Mouse (Mus musculus): ENCODE measurements at regions not wholly inside any gene's neighbourhood (a gene's known extent, or its start where the extent isn't known, plus 50 kb on each side); places are given as distances from the start of the nearest gene placed in this dataset.

DNA sequence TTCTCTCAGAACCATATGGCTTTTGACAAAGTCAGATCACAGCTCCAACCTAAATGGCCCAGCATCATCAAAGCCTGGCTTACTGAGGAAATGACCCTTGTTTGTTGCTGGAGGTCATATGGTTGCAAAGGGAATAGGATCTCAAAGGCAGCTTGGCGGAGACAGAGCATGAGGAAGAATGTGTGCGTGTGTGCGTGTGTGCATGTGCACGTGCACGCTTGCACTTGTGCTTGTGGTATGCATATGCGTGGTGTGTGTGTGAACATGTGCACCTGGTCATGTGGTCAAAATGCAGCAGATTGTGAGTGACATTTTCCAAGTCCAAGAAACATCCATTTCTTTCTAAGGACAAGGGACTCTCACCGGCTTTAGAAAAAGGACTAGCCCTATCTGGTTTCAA is 216.9 kb downstream of the Dact1 start:
- DNase-seq (ENCODE audit: low read depth, low spot score): no peak

DNA sequence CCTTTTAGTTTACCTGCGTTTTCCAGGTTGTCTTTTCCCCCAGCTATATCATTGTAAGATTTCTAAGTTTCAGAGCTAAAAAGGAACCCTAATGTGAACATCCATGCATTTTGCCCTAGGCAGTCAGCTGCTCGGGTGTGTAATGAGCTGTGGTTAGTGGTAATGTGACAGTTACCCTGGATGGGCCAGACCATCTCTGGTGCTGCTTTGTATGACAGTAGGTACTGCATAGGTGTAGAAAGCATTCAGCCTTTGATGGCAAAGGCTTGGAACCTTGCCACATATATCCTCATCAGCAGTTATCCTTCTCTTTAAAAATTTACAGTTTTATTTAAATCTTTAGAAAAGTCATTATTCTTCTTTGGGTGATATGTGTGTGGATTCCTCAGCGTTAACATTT is 222.5 kb downstream of the Dact1 start:
- no peak for DNase-seq (ENCODE audit: low read depth, low spot score)

DNA sequence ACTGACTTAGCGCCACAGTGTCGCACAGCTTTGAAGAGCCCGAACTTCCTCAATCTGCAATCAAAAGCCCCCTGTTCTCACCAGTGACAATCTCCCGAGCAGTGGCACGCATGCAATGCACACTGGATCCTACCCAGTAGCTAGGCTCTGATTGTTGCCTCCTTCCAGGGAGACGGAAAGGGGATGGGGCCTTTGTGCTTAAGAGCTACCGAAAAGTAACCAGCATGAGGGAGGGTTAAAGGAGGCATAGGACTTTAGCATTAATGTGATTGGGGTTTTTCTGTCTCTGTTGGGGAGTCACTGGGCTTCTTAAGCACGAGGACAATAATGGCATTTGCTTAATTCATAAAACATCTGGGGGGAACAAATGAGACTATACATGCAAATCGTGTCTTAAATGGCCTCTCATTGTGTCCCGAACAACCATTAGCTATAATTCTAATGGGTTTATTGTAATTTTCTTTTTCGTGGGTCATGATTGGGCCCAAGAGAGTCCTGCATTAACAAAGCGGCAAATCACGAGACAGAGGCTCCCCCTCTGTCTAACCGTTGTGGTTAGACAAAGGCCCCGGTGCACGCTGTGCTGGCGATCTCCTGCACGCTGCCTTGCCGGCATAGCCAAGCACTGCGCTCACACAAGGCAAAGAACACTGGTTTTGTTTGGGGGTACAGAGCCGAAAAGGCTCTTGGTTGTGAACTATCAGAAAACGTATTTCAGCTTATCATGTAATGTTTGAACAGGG is 223.2 kb downstream of the Dact1 start:
- DNase-seq (ENCODE audit: low read depth, low spot score): no peak

DNA sequence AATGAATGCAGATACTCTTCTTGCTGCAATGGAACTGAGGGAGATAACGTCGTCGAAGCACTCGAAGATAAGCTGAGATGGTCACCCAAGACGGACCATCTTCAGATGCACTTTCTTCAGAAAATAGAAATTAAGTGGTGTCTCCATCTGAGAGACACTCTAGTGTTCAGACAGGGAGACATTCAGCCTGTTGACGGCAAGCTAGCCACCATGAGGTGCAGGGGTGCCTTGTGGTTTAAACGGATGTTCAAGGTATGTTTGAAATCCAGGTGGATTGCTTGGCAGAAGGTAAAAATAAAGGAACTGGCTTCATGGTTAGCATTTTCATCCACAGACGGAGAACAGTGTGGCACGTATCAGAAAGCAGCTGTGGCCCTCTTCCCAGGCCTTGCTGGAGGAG is 224.0 kb downstream of the Dact1 start:
- DNase-seq (ENCODE audit: low read depth, low spot score): no peak

DNA sequence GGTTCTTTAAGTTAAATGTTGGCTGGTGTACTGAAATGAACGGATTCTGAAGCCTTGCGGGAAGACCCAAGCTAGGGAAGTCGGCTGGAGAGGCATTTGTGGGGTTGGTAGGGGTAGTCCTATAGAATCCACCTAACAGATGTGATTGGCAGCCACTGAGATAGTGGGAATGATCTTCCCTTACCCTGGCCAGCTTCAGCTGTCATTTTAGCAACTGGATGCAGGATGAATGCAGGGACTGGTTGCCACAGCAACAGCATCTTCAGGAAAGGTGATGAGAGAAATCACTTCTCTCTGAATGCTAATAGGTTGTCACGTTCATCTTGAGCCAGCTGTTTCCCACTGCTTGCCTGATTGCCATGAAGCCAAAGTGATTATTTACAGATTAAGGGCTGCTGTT is 224.5 kb downstream of the Dact1 start:
- no peak for DNase-seq (ENCODE audit: low read depth, low spot score)

DNA sequence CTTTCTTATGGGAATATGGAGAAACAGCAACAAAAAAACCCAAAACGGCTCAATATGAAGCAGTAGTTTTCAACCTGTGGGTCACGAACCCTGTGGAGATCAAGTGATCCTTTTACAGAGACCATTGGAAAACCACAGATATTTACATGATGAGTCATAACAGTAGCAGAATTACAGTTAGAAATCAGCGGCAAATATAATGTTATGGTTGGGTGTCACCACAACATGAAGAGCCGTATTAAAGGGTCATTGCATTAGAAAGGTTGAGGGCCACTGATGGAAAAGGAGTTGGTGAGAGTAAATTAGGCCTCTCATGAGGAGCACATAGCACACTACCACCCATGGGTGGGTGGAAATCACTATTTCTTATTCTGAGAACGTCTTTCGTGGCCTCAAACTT is 225.6 kb downstream of the Dact1 start:
- DNase-seq (ENCODE audit: low read depth, low spot score): peak; percentile 54

DNA sequence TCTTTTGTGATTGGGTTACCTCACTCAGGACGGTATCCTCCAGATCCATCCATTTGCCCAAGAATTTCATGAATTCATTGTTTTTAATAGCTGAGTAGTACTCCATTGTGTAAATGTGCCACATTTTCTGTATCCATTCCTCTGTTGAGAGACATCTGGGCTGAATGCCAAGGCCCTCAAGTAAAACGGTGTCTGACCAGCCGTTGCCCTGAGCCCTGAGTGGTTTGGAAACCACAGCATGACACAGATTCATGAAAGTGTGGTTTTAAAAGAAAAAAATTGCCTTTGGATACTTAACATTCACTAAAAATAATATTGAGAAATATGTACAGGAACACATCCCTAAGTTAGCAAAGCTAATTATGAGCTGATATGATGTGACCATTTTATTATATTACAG is 226.1 kb downstream of the Dact1 start:
- peak; percentile 81 for DNase-seq (ENCODE audit: low read depth, low spot score)

DNA sequence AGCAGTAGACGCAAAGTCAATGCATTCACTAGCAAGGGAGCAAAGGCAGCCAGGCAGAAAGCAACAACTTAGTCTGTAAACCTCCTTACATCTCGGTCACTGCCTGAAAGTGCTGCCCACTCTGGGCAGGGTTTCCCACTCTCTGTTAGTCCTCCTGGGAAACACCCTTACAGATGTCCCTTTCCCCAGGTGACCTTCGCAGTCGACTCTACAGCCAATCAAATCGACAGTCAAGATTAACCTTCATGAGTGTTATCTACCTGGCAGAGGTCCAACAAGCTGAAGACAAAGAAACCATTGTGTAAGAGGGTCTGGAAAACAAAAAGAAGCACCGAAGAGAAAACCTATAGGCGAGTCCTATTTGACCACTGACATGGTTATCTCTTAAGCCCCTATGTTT is 229.0 kb downstream of the Dact1 start:
- DNase-seq (ENCODE audit: low read depth, low spot score): no peak

DNA sequence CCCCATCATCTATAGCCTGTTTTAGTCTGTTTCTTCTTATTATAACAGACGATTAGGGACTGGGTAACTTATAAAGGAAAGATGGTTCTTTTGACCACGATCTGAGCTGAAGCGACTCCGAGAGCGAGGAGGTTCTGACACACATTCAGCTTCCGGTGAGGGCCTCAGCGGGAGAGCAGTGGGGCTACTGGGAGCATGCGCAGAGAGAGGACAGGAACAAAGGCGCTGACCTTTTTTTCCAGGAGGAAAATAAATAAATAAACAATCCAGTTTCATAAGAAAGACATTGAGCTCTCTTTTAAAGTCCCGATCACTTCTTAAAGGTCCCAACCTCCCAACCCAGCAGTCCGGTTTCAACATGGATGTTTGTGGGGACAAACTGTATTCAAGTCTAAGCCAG is 230.6 kb downstream of the Dact1 start:
- no peak for DNase-seq (ENCODE audit: low read depth, low spot score)

DNA sequence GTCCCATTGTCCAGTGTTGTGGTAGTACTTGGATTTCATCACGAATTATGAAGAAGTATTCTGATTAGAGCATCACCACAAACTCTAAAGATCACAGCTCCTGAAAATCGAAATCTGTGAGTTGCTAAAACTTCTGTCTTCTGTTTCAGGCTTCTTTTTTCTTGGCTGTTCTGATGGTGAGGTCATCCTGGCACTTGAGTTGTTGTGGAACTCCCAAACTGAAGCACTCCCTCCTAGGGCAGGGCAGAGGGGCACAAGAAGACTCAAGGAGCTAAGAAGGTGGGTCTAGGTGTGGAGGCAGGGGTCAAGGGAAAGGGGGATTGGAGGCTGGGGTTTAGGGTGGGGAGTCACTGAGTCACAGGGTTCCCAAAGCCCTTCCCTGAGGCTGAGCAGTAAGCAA is 232.3 kb downstream of the Dact1 start:
- DNase-seq (ENCODE audit: low read depth, low spot score): no peak

DNA sequence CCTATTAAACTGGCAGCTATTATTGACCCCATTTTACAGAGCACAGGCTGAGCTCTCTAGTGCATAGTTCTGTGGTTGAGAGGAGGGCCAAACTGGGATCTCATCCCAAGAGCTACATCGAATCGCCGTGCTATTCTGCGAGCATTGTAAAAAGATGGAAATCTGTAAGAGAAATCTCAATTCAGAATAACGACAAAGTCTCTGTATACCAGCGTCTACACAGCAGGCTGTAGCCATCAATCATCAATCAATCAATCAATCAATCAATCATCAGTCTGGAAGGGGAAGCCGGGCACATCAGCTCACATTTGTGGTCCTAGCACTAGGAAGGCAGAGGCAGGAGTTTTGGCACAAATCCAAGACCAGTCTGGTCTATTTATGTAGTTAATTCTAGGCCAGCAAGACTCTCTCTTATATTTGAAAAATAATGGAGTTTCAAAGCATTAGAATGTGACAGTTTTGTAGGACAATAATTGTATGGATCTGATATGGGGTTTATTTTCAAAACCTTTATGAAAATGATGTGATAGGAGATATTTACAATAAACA is 234.0 kb downstream of the Dact1 start:
- DNase-seq (ENCODE audit: low read depth, low spot score): peak; percentile 24

DNA sequence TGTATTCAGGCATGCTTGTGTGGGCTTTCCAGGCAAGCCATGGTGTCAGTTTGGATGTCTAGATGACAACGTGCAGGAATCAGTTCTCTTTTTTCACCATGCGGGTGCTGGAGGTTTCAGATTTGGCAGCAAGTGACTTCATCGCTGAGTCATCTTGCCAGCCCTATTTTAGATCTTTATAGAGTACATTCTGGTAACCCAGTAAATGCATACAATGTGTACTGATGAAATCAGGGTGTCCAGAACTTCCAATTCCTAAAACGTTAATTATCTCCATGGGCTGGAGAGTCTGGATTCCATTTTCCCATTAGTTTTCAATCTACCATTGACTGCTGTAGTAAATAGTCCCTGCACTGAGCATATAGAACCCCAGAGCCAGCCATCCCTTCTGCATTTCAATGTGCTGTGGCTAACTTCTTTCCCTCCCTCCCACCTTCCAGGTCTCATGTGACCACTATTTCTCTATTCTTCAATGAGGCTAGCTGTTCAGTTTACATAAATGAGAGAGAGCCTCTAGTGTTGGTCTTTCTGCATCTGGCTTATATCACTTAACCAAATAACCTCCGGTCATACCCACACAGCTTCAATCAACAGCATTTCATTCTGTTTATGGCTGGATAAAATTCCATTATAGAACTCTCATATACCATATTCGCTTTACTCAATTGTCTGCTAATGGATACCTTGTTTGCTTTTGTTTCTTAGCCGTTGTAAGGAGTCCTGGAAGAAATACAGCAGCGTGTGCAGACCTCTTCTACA is 234.9 kb downstream of the Dact1 start:
- DNase-seq (ENCODE audit: low read depth, low spot score): peak; percentile 56

DNA sequence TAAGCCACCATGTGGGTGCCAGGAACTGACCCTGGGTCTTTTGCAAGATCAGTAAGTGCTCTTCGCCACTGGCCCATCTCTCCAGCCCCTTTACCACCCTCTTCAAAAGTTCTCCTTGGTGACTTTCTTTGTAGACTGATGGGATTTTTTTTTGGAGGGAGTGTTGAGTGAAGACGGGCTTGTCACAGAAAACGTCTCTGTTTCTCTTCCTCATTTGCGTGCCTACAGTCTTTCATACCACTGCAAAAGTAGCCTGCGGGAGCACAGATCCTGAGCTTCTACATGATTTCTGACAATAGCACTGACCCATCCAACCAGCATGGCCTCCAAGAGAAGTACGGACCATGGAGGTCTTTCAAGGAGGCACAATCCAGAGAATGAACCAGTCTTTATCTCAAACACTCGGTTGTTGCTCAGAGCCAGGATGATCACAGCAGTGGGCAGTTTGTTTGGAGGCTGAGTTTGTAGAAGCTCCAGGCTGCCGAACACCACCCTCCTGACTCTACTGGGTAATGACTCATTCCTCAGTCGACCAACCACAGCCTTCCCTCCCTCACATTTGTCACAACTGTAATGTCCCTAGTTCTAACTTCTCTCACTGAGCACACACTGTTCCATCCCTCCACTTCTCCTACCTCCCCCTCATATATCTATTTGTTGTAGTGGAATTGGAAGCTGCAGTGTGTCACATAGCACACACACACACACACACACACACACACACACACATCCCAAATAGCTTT is 237.0 kb downstream of the Dact1 start:
- DNase-seq (ENCODE audit: low read depth, low spot score): no peak

DNA sequence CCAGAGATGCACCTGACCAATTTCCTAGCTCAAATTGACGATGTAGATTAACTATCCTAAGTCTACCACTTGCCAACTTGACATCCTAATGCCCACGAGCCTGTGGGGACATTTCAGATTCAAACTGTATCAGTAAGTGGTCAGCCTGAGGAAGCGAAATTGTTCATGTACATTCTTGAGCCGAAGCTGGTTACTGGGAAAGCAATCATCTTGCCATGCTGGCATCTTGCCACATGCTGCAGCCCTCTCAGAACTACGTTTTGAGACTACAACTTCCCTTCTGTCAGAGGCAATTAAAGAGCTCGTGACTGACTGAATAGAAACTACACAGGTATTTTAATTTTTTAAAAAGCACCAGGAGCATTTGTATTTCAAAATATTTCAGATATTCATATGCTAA is 239.7 kb downstream of the Dact1 start:
- DNase-seq (ENCODE audit: low read depth, low spot score): no peak

DNA sequence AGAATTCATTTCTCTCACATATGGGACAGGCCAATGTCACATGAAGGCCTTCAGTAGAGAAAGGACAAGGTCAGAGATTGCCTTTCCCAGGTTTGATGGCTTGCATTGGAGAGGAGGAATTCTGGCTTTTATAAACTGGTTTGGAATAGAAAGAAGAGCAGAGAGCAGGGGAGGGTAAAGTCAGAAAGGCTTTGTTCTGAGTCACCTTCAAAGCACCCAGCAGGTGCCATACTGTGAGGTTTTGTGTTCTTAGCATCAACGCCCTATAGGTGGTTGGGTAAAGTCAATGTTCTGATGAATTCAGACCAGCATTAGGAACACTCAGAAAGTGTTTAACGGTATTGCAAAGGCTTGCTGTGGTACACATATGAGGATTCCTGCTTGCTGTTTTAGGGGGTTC is 244.5 kb downstream of the Dact1 start:
- no peak for DNase-seq (ENCODE audit: low read depth, low spot score)

DNA sequence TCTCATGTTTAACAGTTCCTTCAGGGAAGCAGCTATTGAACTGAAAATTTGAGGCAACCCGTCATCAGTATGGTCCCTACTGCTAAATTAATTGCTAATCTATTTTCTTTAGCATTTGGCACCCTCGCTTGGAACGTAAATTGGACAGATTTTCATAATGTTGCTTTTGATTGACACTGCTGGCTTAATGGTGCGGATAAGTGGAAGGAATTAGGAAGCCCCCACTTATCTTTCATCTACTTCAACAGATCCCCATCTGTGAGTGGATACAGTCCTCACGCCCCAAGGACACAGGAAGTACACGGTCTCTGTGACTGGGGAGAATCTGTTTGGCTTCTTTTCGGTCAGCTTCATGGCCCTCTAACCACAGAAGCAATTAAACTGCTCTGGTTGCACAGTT is 251.6 kb downstream of the Dact1 start:
- no peak for DNase-seq (ENCODE audit: low read depth, low spot score)

DNA sequence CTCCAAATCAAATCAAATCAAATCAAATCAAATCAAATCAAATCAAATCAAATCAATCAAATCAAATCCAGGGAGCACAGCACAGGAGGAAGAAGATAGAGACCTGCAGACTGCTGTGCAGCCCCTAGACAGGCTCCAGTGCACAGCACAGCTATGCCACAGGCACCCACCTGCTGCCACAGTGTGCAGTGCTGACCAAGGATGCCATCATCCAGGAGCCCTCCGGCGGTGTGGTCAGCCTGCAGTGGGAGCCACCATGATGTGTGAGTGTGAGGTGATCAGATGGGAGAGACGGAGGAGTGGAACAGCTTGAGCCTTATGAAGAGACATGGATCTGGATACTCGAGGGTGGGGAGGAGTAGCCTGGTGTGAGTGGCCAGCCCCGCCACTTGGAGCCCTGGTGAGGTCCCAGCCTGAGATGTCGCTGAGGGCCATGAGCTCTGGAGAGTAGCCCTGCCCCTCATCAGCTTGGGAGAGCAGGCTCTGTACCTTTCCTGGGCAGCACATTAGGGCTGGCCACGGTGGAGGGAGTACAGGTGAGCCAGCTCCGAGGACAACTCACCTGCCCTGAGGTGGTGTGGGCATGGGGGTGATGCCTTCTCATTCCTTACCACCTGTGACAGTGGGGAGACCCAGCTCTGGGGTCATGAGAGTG is 252.4 kb downstream of the Dact1 start:
- no peak for DNase-seq (ENCODE audit: low read depth, low spot score)

DNA sequence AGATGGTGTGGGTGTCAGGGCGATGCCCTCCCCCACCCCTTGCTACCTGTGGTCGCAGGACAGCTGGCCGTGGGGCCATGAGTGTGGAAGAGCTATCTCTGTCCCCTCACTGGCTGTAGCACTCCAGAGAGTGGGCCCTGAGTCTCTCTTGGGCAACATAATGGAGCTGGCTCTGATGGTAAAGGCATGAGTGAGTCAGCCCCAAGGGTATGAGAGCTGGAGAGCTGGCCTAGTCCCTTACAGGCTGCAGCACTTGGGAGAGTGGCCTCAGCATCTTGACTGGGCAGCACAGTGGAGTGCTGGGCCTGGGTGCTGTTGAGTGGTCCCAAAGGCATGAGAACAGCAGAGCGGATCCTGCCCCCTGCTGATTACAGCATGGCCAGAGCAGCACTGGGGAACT is 253.5 kb downstream of the Dact1 start:
- peak; percentile 16 for DNase-seq (ENCODE audit: low read depth, low spot score)

DNA sequence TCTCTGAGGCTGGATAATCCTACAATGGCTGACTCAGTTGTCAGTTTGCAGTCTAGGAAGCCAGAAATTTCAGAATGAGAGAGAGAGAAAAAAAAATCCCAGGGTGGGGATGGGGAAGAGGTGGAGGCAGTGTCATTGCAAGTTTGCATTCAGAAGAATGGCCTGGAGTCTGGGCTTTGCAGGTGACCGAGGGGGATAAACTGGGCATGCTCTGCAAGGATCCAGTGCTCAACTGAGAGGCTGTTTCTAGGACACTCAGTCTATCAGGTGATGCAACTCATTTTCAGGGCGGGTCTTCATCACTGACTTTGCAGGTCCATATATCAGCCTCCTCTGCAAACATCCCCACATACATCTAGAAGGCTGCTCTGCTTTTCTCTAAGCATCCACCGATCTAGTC is 256.7 kb downstream of the Dact1 start:
- DNase-seq (ENCODE audit: low read depth, low spot score): peak; percentile 23

DNA sequence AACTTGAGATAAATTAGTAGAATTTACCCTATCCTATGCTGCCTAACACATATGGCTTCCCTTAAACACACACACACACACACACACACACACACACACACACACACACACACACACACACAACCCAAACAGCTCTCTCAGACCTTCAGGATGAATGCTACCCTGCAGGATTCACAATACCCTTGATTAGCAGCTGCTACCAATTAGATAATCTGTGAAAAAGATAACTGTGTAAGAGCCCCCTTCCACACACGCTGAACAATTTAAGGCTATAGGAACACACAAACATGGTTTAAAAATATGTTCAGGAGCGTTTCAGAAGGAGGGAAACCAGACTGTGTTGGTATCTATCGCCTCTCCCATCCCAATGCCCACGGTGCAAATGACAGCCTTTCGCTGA is 258.6 kb downstream of the Dact1 start:
- DNase-seq (ENCODE audit: low read depth, low spot score): no peak

DNA sequence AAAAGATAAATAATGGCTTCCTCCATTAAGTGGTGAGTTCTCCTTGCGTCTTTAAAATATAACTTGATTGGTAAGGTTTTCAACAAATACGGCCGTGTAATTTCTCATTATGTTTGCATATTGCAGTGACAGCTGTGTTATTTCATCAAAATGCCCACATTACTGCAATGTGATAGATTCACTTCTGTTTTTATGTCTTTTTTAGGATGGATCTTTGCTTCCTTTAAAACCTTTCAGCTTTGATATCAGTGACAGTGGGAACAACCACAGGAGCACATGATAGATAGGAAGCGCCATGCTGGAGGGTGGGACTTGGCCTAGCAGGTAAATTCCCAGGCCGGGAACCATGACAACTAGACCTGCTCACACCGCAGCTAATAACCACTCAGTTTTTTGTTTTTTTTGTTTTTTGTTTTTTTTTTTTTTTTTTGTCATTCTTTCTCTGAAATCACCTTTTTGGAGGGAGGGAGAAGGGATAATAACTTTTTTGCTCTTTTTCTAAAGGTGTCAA is 259.3 kb downstream of the Dact1 start:
- DNase-seq (ENCODE audit: low read depth, low spot score): no peak

DNA sequence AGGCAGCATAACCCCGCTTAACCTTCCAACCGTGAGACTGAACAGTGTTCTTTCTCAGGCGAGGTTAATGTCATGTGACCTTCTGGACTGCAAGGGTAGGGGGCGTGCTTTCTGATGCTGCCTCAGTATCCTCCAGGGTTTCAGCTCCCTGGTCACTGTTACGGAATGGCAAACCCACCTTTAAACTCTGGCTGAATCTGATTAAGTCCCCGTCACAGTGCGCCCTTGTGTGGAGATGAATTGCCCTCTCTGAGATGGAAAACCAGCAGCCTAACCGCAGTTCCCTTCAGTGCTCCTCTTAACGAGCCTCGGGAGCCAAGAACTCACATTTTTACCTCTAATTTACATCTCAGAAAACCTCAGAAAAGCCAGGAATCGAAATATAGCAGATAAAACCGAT is 260.0 kb downstream of the Dact1 start:
- DNase-seq (ENCODE audit: low read depth, low spot score): no peak

Measured in 3T3-L1 (cell line).